Mouse (Mus musculus) retina, postnatal 7 days (tissue): ENCODE data around the gene Slc38a8.

Source experiments
- DNase-seq: peaks from one replicate; pipeline ENCODE4 v3.0.0-alpha.2; 2012; ENCODE audit warnings: low read depth, low spot score

Slc38a8 gene

GRCm38 (mm10) chr8:119501598-119501997 is at the start of gene Slc38a8:
TSS of gene Slc38a8 (minus strand) at chr8:119501698.
- DNase-seq, result no peak

DNA sequence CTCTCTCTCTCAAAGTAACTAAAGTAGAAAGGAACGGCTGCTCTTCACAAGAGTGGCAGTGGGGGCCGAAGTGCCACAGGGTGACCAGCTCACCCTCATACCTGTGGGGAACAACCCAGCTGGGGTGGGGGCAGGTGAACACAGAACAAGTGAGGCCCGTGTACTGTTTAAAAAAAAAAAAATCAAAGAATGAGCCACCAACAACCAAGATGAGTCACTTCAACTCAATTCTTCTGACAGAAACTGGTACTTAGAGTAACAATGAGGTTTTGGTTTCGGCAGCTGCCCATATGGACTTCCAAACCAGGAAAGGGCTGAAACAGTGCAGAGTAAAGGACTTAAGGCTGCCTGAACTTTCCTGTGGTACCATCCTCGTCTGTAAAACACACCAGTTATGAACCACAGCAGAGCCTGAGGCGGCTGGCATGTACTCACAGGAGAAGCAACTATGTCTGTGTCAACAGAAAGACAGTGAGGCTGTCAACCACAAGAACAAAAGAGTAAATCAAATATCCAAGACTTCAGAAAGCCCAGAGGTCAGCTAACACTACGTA is 47.1 kb upstream of the Slc38a8 start:
- DNase-seq, result no peak

GRCm38 (mm10) chr8:119547019-119547691 is 45.7 kb upstream of the Slc38a8 start:
- no peak for DNase-seq

- no peak for DNase-seq
These were observed 44.3 kb upstream of the Slc38a8 start for GRCm38 (mm10) chr8:119545791-119546190.

GRCm38 (mm10) chr8:119545180-119545579 is 43.7 kb upstream of the Slc38a8 start:
- no peak for DNase-seq

- no peak for DNase-seq
These were observed 43.1 kb upstream of the Slc38a8 start for GRCm38 (mm10) chr8:119544606-119545005.

DNA sequence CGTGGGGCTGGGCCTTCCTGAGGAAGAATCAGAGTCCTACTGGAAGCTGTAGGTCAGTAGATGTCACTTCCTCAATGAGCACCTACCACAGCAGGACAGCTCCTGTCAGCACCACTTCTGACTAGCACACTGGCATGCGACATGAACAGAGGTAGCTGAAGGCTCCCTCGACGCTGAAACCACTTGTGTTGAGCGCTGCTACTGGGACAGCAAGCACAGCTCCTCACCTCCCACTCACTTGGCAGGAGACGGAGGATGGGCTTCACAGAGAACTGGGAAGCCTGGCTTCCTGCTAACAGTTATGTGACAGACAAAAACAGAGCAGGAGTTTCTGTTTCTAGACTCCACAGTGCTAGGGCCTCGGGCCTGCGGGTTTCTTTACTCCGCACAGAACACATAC is 30.5 kb upstream of the Slc38a8 start:
- no peak for DNase-seq

GRCm38 (mm10) chr8:119531397-119531796 is 29.9 kb upstream of the Slc38a8 start:
- no peak for DNase-seq

DNA sequence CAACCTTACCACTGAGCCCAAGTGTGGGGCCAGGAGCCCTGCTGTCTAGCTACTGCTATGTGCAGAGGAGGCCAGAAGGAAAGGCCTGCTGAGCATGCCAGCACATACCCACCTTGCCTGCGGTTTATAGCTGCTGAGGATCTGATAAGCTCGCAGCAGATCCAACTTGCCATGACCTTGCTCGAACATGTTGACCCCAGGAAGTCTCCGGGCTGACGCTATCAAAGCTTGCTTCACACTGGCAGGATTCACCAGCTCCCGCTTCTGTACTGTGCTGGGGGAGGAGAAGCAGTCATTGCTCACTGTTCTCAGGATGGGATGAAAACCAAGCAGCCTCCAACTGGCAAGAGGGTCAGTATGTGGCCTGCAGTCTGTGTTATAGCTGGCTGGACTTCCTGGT is 29.4 kb upstream of the Slc38a8 start:
- no peak for DNase-seq

GRCm38 (mm10) chr8:119528762-119529161 is 27.3 kb upstream of the Slc38a8 start:
- no peak for DNase-seq

DNA sequence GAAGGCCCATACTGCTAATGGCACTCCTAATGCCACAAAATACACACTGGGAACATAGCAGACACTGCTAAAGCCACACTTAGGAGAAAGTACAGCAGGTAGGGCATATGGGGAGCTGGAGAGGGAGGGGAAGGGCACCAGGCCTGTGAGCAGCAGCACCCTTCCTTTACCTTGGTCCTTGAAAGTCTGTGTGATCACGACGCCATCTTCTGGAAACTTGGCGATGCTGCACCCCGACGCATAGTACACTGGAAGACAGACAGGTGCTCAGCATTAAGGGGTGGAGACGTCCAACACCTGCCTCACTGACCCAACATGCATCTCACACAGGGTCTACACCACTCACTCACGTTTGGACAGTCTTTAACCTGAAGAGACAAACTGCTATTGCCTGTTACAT is 18.6 kb upstream of the Slc38a8 start:
- DNase-seq, result no peak

GRCm38 (mm10) chr8:119516674-119517073 is 15.2 kb upstream of the Slc38a8 start:
- no peak for DNase-seq

DNA sequence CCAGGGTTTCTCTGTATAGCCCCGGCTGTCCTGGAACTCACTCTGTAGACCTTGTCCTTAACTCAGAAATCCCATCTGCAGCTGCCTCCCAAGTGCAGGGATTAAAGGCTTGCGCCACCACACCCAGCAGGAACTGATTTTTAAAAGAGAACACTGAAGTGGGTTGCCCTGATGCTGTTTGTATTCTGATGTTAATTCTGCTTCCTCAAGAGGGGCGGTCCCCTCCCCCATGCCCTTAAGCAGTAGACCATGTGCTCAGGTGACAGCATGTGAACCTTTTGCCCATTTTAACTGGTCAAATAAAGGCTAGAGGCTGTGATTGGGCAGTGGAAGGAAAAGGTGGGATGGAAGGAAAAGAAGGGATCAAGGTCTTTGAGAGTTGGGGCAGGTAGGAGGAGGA is 14.3 kb upstream of the Slc38a8 start:
- no peak for DNase-seq

DNA sequence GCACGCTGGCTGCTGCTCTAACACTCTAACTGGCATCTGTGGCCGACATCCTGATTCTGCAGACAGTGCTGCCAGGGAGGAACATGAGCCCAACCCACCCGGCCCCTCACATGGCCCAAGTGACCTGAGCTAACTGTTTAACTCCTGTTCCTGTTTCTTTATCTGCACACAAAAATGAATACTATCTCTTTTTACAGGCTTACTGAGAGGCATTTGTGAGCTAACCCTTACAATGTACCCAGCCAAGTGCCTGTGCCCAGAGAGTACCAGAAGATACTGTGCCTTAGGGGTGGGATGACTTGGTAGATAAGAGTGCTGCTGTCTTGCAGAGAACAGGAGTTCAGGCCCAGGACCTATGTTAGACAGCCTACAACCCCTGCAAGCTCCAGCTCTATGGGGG is 13.4 kb upstream of the Slc38a8 start:
- DNase-seq, result no peak

DNA sequence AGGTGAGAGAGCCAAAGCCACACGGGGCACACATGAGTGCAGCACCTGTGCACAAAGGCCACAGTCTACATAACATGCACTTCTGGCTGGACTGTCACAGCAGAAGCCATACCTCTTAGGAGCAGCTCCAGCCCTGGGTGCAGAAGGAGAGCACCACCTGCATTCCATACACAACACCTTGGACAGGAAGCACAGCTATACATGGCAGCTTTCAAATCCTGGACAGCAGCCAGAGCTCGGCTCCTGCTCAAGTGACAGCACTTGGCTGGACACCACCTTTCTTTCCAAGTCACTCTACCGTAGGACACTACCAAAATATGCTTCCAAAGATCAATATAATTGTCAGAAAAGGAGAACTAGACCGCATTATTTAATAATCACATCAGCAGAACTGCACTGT is 11.9 kb upstream of the Slc38a8 start:
- DNase-seq, result no peak

GRCm38 (mm10) chr8:119511722-119512121 is 10.2 kb upstream of the Slc38a8 start:
- no peak for DNase-seq

- no peak for DNase-seq
These were observed 9.0 kb upstream of the Slc38a8 start for GRCm38 (mm10) chr8:119510471-119510870.

DNA sequence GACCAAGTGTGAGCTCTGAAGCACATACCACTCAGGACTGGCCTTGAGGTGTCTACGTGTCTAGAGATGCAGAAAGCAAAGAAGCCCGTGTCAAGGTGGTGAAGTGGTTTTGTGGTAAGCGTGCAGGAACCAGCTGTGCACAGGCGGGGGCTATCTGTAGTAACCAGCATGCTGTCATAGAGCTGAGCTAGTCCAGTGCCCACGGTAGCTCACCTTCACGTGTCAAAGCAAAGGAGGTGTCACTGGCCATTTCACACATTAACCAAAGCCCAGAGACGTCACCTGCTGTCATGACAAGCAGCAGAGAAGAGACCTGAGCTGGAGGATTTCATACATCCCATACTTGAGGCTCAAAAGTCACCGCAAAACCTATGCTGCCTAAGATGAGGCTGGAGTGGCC is 4.6 kb upstream of the Slc38a8 start:
- no peak for DNase-seq

- DNase-seq, result no peak
These were observed 4.0 kb upstream of the Slc38a8 start for GRCm38 (mm10) chr8:119505488-119505887.

DNA sequence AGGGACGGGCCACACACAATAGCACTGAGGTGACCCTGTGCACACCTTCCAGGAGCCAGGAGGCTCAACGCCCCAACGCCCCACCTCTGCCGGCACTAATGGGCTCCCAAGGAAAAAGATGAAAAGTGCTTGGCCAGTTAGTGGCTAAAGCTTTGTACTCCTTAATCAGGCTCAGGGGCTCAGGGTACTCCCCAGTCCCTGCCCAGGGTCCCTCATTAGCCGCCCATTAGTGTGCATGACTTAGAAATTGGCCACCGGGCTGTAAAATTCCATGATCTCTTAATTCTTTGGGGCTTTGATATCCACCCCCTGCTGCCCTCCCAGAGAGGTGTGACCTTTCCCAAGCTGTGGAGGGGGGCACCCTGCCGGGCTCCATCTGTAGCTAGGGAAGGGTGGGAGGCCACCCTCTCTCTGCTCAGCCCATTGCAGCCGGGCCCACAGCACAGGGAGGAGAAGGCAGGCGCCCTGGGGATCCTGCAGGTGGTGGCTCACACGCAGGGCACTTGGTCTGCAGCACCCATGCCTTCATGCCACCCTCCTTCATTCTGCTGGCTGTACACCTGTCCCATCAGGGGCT is 1.8 kb upstream of the Slc38a8 start:
- no peak for DNase-seq

- DNase-seq, result no peak
These were observed 613 bp upstream of the Slc38a8 start for GRCm38 (mm10) chr8:119502111-119502510.

DNA sequence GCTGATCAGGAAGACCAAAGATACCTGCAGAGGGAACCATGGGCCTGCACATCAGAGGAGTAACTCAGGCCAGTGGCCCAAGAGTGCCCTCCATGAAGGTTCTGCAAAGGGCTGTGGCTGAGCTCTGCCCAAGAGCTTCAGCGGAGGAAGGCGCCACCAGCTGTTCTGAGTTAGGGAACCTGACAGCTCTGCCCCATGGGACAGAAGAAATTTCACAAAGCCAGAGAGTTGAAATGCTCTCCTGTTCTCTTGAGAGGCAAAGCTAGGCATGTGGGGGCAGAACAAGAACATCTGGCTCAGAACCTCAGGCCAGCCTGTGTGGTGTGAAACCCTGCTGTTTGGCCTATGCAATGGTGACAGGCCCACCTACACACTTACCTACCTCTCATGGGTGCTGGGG is 1.7 kb downstream of the Slc38a8 start:
- no peak for DNase-seq

GRCm38 (mm10) chr8:119496848-119497247 is 4.7 kb downstream of the Slc38a8 start:
- DNase-seq, result no peak
